Mouse (Mus musculus): Measurements from ENCODE around the gene Smdt1. TPM values are rescaled to one million over a fixed set of nuclear protein-coding genes. Genes with fewer than 3 reads are reported as not detected.
A peak's percentile ranks its signal among the peaks of the same experiment; 100 is the strongest.

The Smdt1 gene
- 481 TPM for polyA plus RNA-seq (2012; fragmentation: generic; extraction: Trizol)
- long read RNA-seq, experiment 1, transcript Smdt1-201 (3 exons, 705 nt): major isoform, 201 of 229 reads
- long read RNA-seq, experiment 1, transcript Smdt1-204 (3 exons, 597 nt): minor isoform, 17 of 229 reads
- long read RNA-seq, experiment 1, partial matches to known transcripts: 5 of 229 reads
- long read RNA-seq, experiment 1, other reads (novel, unspliced or antisense): 5 of 229 reads
- long read RNA-seq, experiment 2, transcript Smdt1-201 (3 exons, 705 nt): major isoform, 18 of 24 reads
- long read RNA-seq, experiment 2, partial matches to known transcripts: 3 of 24 reads
- long read RNA-seq, experiment 2, other reads (novel, unspliced or antisense): 3 of 24 reads

- no peaks in the 10 kb centered on the region for H3K27me3 ChIP-seq (ENCODE audit: control insufficient read depth, insufficient read depth, insufficient read length)
- TF ChIP-seq MYOD1 (IDR thresholded peaks at IDR 0.05; ENCODE audit: control insufficient read depth, insufficient read length, low read depth): no peak
- no peak for TF ChIP-seq MAX (IDR thresholded peaks at IDR 0.05)
- no peak for TF ChIP-seq CTCF (IDR thresholded peaks at IDR 0.05; ENCODE audit: control insufficient read depth, insufficient read depth, insufficient read length)
- no peak for TF ChIP-seq FOSL1 (IDR thresholded peaks at IDR 0.05; ENCODE audit: insufficient read depth, low read length, poor library complexity, severe bottlenecking)
- no peak for TF ChIP-seq CEBPB (IDR thresholded peaks at IDR 0.05; ENCODE audit: low read depth)
- TF ChIP-seq MYOG (IDR thresholded peaks at IDR 0.05; ENCODE audit: control insufficient read depth, extremely low read depth, insufficient read length): no peak
- TF ChIP-seq USF1 (IDR thresholded peaks at IDR 0.05; ENCODE audit: low read depth): no peak
Measured at GRCm38 (mm10) chr15:82338593-82339112, at the start of gene Smdt1, which contains the start of the genes Naga and Pheta2. TSS of gene Smdt1 (plus strand) at chr15:82338959. TSS of gene Naga (minus strand) at chr15:82338925. TSS of gene Pheta2 (plus strand) at chr15:82338942.

GRCm38 (mm10) chr15:82290252-82290651 is 48.5 kb upstream of the Smdt1 start:
- Histone ChIP-seq H3K27me3 (ENCODE audit: control insufficient read depth, insufficient read depth, insufficient read length) (peaks cover 53% of the 10 kb centered on the region), H3K36me3 (ENCODE audit: control insufficient read depth, insufficient read depth) (no peaks in the 10 kb centered on the region), H3K4me3 (ENCODE audit: insufficient read depth, poor library complexity, severe bottlenecking) (no peak overlapping the region), H3ac (ENCODE audit: control insufficient read depth, insufficient read length, low read depth) (no peak overlapping the region), H3K79me3 (ENCODE audit: low read depth) (no peaks in the 10 kb centered on the region), H3K79me2 (ENCODE audit: control insufficient read depth, insufficient read depth) (no peaks in the 10 kb centered on the region)
- no peak for TF ChIP-seq CTCF (IDR thresholded peaks at IDR 0.05; ENCODE audit: control insufficient read depth, insufficient read depth, insufficient read length)
- TF ChIP-seq MYOG (IDR thresholded peaks at IDR 0.05; ENCODE audit: control insufficient read depth, extremely low read depth, insufficient read length): no peak
- TF ChIP-seq USF1 (IDR thresholded peaks at IDR 0.05; ENCODE audit: low read depth): no peak
- no peak for TF ChIP-seq MAX (IDR thresholded peaks at IDR 0.05)
- TF ChIP-seq MYOD1 (IDR thresholded peaks at IDR 0.05; ENCODE audit: control insufficient read depth, insufficient read length, low read depth): no peak
- no peak for TF ChIP-seq CEBPB (IDR thresholded peaks at IDR 0.05; ENCODE audit: low read depth)
- TF ChIP-seq FOSL1 (IDR thresholded peaks at IDR 0.05; ENCODE audit: insufficient read depth, low read length, poor library complexity, severe bottlenecking): no peak

More at GRCm38 (mm10) chr15:82338593-82339112, at the start of gene Smdt1, which contains the start of the genes Naga and Pheta2:
- peak within 1 kb of the TSS; percentile 66 for H3K4me3 ChIP-seq (ENCODE audit: insufficient read depth, poor library complexity, severe bottlenecking)
- peaks cover 15% of the 10 kb centered on the region for H3K36me3 ChIP-seq (ENCODE audit: control insufficient read depth, insufficient read depth)
- H3ac ChIP-seq (ENCODE audit: control insufficient read depth, insufficient read length, low read depth): peak within 1 kb of the TSS; percentile 50
- H3K79me3 ChIP-seq (ENCODE audit: low read depth): no peaks in the 10 kb centered on the region
- H3K79me2 ChIP-seq (ENCODE audit: control insufficient read depth, insufficient read depth): peaks cover 10% of the 10 kb centered on the region

- no peak for TF ChIP-seq MYOD1 (IDR thresholded peaks at IDR 0.05; ENCODE audit: control insufficient read depth, insufficient read length, low read depth)
- no peak for TF ChIP-seq CTCF (IDR thresholded peaks at IDR 0.05; ENCODE audit: control insufficient read depth, insufficient read depth, insufficient read length)
- no peak for TF ChIP-seq CEBPB (IDR thresholded peaks at IDR 0.05; ENCODE audit: low read depth)
- TF ChIP-seq MYOG (IDR thresholded peaks at IDR 0.05; ENCODE audit: control insufficient read depth, extremely low read depth, insufficient read length): no peak
- TF ChIP-seq FOSL1 (IDR thresholded peaks at IDR 0.05; ENCODE audit: insufficient read depth, low read length, poor library complexity, severe bottlenecking): no peak
- TF ChIP-seq MAX (IDR thresholded peaks at IDR 0.05): no peak
- no peak for TF ChIP-seq USF1 (IDR thresholded peaks at IDR 0.05; ENCODE audit: low read depth)
- H3K79me3 ChIP-seq (ENCODE audit: low read depth): no peaks in the 10 kb centered on the region
- no peak overlapping the region for H3ac ChIP-seq (ENCODE audit: control insufficient read depth, insufficient read length, low read depth)
- peaks cover 49% of the 10 kb centered on the region for H3K27me3 ChIP-seq (ENCODE audit: control insufficient read depth, insufficient read depth, insufficient read length)
- no peaks in the 10 kb centered on the region for H3K36me3 ChIP-seq (ENCODE audit: control insufficient read depth, insufficient read depth)
- H3K79me2 ChIP-seq (ENCODE audit: control insufficient read depth, insufficient read depth): no peaks in the 10 kb centered on the region
- no peak overlapping the region for H3K4me3 ChIP-seq (ENCODE audit: insufficient read depth, poor library complexity, severe bottlenecking)
Measured at GRCm38 (mm10) chr15:82292851-82293250, 45.9 kb upstream of the Smdt1 start.

GRCm38 (mm10) chr15:82293271-82293711 is 45.5 kb upstream of the Smdt1 start:
- Histone ChIP-seq H3K27me3 (ENCODE audit: control insufficient read depth, insufficient read depth, insufficient read length) (peaks cover 49% of the 10 kb centered on the region), H3ac (ENCODE audit: control insufficient read depth, insufficient read length, low read depth) (no peak overlapping the region), H3K4me3 (ENCODE audit: insufficient read depth, poor library complexity, severe bottlenecking) (no peak overlapping the region), H3K79me2 (ENCODE audit: control insufficient read depth, insufficient read depth) (no peaks in the 10 kb centered on the region), H3K36me3 (ENCODE audit: control insufficient read depth, insufficient read depth) (no peaks in the 10 kb centered on the region), H3K79me3 (ENCODE audit: low read depth) (no peaks in the 10 kb centered on the region)
- no peak for TF ChIP-seq USF1 (IDR thresholded peaks at IDR 0.05; ENCODE audit: low read depth)
- no peak for TF ChIP-seq MYOG (IDR thresholded peaks at IDR 0.05; ENCODE audit: control insufficient read depth, extremely low read depth, insufficient read length)
- TF ChIP-seq MYOD1 (IDR thresholded peaks at IDR 0.05; ENCODE audit: control insufficient read depth, insufficient read length, low read depth): no peak
- TF ChIP-seq MAX (IDR thresholded peaks at IDR 0.05): no peak
- no peak for TF ChIP-seq CEBPB (IDR thresholded peaks at IDR 0.05; ENCODE audit: low read depth)
- TF ChIP-seq FOSL1 (IDR thresholded peaks at IDR 0.05; ENCODE audit: insufficient read depth, low read length, poor library complexity, severe bottlenecking): no peak
- TF ChIP-seq CTCF (IDR thresholded peaks at IDR 0.05; ENCODE audit: control insufficient read depth, insufficient read depth, insufficient read length): no peak

GRCm38 (mm10) chr15:82294059-82294458 is 44.7 kb upstream of the Smdt1 start:
- Histone ChIP-seq H3K27me3 (ENCODE audit: control insufficient read depth, insufficient read depth, insufficient read length) (peaks cover 55% of the 10 kb centered on the region), H3ac (ENCODE audit: control insufficient read depth, insufficient read length, low read depth) (no peak overlapping the region), H3K36me3 (ENCODE audit: control insufficient read depth, insufficient read depth) (no peaks in the 10 kb centered on the region), H3K4me3 (ENCODE audit: insufficient read depth, poor library complexity, severe bottlenecking) (no peak overlapping the region), H3K79me2 (ENCODE audit: control insufficient read depth, insufficient read depth) (no peaks in the 10 kb centered on the region), H3K79me3 (ENCODE audit: low read depth) (no peaks in the 10 kb centered on the region)
- TF ChIP-seq MAX (IDR thresholded peaks at IDR 0.05) (no peak), CEBPB (IDR thresholded peaks at IDR 0.05; ENCODE audit: low read depth) (no peak), USF1 (IDR thresholded peaks at IDR 0.05; ENCODE audit: low read depth) (no peak), MYOG (IDR thresholded peaks at IDR 0.05; ENCODE audit: control insufficient read depth, extremely low read depth, insufficient read length) (no peak), FOSL1 (IDR thresholded peaks at IDR 0.05; ENCODE audit: insufficient read depth, low read length, poor library complexity, severe bottlenecking) (no peak), MYOD1 (IDR thresholded peaks at IDR 0.05; ENCODE audit: control insufficient read depth, insufficient read length, low read depth) (no peak), CTCF (IDR thresholded peaks at IDR 0.05; ENCODE audit: control insufficient read depth, insufficient read depth, insufficient read length) (no peak)

All from C2C12 (cell line).